Mouse (Mus musculus) liver, adult 10 weeks (tissue): ENCODE results near the gene BC052040. TPM values are rescaled to one million over a fixed set of nuclear protein-coding genes. Genes with fewer than 3 reads are reported as not detected.

Source experiments
- polyA plus RNA-seq: library from polyadenylated mRNA; stranded (reverse); fragments of 350-450 nt; fragmentation: Illumina TruSeq; extraction: RNeasy Lipid Tissue Mini Kit (QIAGEN cat#74804); gene quantifications from one replicate; pipeline ENCODE4 v1.2.3, GENCODE M21; 2014; ENCODE audit warnings: low read depth, low replicate concordance

The BC052040 gene
- 3.7 TPM for polyA plus RNA-seq

DNA sequence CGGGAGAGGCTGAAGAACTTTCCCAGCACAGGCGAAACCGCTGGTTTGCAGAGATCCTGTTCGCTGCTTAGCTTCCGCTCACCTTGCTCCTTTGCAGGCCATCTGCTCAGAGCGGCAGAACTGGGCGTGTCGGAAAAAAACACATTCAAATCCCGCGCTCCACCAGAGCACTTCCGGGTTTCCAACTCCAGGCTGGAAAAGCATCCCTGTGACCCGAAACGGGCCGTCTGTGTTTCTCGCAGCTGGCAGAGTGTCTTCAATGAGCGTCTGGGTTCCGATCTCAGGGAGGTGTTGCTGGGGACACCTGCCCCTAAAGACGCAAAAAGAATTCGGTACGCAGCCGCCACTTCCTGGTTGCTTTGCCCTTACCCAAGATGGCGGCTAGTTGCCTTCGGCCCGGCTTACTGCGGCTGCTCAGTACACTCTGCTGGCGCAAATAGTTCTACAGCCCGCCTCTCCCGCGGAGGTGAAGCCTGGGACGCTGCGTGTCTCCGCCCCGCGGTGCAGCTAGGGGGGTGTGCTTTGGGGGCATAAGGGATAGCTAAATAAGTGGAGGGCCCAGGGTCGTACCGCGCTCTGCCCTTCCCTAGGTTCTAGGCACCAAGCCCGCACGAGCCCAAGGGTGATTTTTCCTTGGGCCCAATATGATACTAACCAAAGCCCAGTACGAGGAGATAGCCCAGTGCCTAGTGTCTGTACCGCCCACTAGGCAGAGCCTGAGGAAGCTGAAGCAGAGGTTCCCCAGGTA is at the start of gene BC052040:
BC052040 (plus strand) TSS at position 476 of the 748 bp plus-strand sequence.

